Mouse (Mus musculus) ES-Bruce4 (cell line): ENCODE data around the gene Hist1h2bg. TPM values are rescaled to one million over a fixed set of nuclear protein-coding genes. Genes with fewer than 3 reads are reported as not detected.

Experiments
- H3K27ac ChIP-seq: 2 replicates; pipeline ENCODE4 v1.5.1; 2012; ENCODE audit warnings: low read length, inconsistent platforms; ENCODE audit not compliant: insufficient read depth
- H3K27me3 ChIP-seq: 2 replicates; pipeline ENCODE4 v1.6.1; 2012; ENCODE audit warnings: mild to moderate bottlenecking, low read length, inconsistent platforms; ENCODE audit not compliant: control insufficient read depth, poor library complexity, insufficient read depth, severe bottlenecking
- H3K36me3 ChIP-seq: 2 replicates; pipeline ENCODE4 v1.6.1; 2012; ENCODE audit warnings: inconsistent platforms, mild to moderate bottlenecking, low read length, moderate library complexity; ENCODE audit not compliant: control insufficient read depth, poor library complexity, insufficient read depth, severe bottlenecking
- H3K4me1 ChIP-seq: one replicate; pipeline ENCODE4 v1.8.1; 2011; ENCODE audit warnings: low read length; ENCODE audit not compliant: control insufficient read depth, insufficient read depth
- H3K4me3 ChIP-seq: 2 replicates; pipeline ENCODE4 v1.5.1; 2011; ENCODE audit warnings: low read depth, mild to moderate bottlenecking, low read length
- H3K9ac ChIP-seq: 2 replicates; pipeline ENCODE4 v1.6.1; 2012; ENCODE audit warnings: low read depth, mild to moderate bottlenecking, inconsistent platforms; ENCODE audit not compliant: poor library complexity, severe bottlenecking
- H3K9me3 ChIP-seq: replicated peaks from 2 replicates; pipeline ENCODE4 v1.6.1; 2012; ENCODE audit warnings: mild to moderate bottlenecking, low read length, inconsistent platforms; ENCODE audit not compliant: control insufficient read depth, poor library complexity, insufficient read depth, severe bottlenecking
- CTCF ChIP-seq: IDR thresholded peaks from one replicate; pipeline ENCODE4 v1.8.1; 2011; ENCODE audit warnings: low read depth, low read length
- EP300 ChIP-seq: IDR thresholded peaks from 2 replicates; pipeline ENCODE4 v1.6.1; 2011; ENCODE audit warnings: low read depth, low read length; ENCODE audit not compliant: insufficient read depth
- POLR2A ChIP-seq: IDR thresholded peaks from one replicate; pipeline ENCODE4 v1.8.1; 2011; ENCODE audit warnings: low read length; ENCODE audit not compliant: insufficient read depth
- polyA plus RNA-seq: library from polyadenylated mRNA; stranded (reverse); fragments of >200 nt; gene quantifications from 2 replicates; pipeline ENCODE4 v1.2.4, GENCODE M21; 2011; ENCODE audit warnings: low read depth; ENCODE audit not compliant: missing spikeins, insufficient read depth, insufficient read length

Gene Hist1h2bg
- polyA plus RNA-seq, 1 experiment, result 13.4 TPM

DNA sequence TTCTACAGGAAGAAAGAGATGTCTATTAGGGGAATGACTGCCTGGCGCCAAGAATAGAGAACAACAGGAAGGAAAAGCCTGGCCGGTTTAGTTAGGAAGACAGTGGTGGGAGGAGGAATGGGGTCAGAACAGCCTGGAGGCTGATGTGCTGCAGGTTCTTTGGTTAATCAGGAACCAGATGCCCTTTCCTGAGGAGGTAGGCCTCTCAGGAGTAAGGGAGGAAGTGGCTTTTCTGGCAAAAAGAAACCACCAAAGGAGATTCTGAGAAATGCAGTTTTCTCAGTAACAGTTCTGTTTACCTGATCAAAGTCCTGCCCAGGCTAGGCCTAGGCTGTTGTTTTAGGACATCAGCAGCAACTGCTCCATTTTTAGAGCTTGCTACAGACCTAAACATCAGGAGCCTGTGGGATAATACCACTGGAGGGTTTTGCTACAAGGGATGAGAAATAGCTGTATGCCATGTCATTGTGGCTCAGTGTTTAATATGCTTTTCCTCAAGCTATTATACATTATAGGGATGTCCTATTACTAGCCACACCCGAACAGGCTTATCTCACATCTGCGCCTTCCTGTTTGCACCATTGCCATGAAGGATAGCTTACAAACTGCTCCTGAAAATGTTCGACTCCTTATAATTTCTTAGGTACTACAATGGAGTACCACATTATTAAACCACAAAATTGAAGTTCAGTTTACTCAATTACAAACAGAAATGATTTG is 22.0 kb downstream of the Hist1h2bg start:
- Histone ChIP-seq H3K27me3 (no peaks in the 10 kb centered on the region), H3K9me3 (no peaks in the 10 kb centered on the region; the same call in 1 of the 2 replicates), H3K4me1 (peaks cover 6% of the 10 kb centered on the region), H3K4me3 (no peak overlapping the region), H3K27ac (peak overlapping the region; percentile 86), H3K36me3 (no peaks in the 10 kb centered on the region), H3K9ac (no peak overlapping the region)
- TF ChIP-seq CTCF, result no peak
- peak; percentile 85 for TF ChIP-seq EP300
- no peak for TF ChIP-seq POLR2A

DNA sequence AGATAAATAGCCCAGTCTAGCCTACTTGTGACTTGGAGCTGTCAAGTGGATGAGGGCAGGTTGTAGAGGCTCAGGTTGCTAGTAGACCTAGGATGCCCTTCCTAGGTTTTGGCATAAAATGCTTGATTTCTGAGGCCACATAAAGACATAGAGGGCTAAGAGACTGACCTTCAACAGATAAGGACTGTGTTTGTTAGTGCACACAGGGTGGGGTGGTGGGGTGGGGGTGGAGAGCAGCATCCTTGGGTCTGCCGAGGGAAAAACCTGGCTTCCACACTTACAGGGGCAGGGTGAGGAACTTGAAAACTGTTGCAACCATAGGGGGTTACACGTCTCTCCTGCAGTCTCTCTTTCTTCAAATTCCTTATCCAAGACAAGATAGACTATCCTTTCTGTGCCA is 24.0 kb downstream of the Hist1h2bg start:
- no peaks in the 10 kb centered on the region for H3K36me3 ChIP-seq
- peak overlapping the region; percentile 87 for H3K27ac ChIP-seq
- no peaks in the 10 kb centered on the region for H3K27me3 ChIP-seq
- peaks cover 6% of the 10 kb centered on the region for H3K4me1 ChIP-seq
- H3K9me3 ChIP-seq, result no peaks in the 10 kb centered on the region; the same call in 1 of the 2 replicates
- TF ChIP-seq POLR2A (no peak), EP300 (no peak), CTCF (no peak)
- no peak overlapping the region for H3K4me3 ChIP-seq
- H3K9ac ChIP-seq, result no peak overlapping the region

DNA sequence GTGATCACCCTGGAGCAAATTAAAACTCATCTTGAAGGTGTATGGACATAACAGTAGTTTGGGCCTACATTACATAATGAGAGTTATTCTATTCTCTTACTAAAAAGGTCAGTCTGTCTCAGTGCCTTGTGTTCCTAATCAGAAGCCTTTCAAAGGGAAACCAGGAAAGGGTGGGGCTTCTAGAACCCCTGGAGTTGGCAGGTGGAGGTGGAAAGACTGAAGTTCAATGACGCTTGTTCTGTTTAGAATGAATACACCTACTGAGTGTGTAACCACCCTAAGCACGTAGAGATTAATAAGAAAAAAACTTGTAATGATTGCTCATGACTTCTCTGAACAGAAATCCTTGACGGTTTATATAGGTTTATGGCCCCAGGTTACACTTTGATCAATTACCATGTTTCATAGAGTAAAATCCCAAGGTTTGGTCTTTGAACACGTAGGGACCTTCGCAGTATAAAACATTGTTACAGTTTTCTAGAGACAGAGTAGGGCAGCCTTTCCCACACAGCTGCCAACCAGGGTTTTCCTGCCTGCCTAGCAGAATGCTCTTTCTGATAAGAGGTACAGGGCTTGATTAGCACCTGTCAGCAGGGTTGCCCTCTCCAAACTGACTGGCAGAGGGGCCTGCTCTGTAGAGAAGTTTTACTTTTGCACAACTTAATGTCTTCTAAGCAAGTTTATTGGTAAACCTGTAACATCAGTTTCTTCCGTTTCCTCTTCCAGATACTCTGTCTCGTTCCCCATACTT is 24.6 kb downstream of the Hist1h2bg start:
- no peak overlapping the region for H3K9ac ChIP-seq
- peaks cover 6% of the 10 kb centered on the region for H3K4me1 ChIP-seq
- no peaks in the 10 kb centered on the region for H3K36me3 ChIP-seq
- no peaks in the 10 kb centered on the region for H3K27me3 ChIP-seq
- H3K4me3 ChIP-seq, result no peak overlapping the region
- TF ChIP-seq POLR2A (no peak), CTCF (no peak), EP300 (no peak)
- H3K9me3 ChIP-seq, result no peaks in the 10 kb centered on the region; the same call in 1 of the 2 replicates
- H3K27ac ChIP-seq, result peak overlapping the region; percentile 87

- Histone ChIP-seq H3K27ac (no peak overlapping the region), H3K9me3 (no peaks in the 10 kb centered on the region; the same call in 1 of the 2 replicates), H3K4me1 (peaks cover 6% of the 10 kb centered on the region), H3K36me3 (no peaks in the 10 kb centered on the region), H3K4me3 (no peak overlapping the region), H3K27me3 (no peaks in the 10 kb centered on the region), H3K9ac (no peak overlapping the region)
- TF ChIP-seq EP300, result no peak
- TF ChIP-seq CTCF, result peak; percentile 50
- TF ChIP-seq POLR2A, result no peak
These were observed 26.8 kb downstream of the Hist1h2bg start for GRCm38 (mm10) chr13:23597957-23598356.

DNA sequence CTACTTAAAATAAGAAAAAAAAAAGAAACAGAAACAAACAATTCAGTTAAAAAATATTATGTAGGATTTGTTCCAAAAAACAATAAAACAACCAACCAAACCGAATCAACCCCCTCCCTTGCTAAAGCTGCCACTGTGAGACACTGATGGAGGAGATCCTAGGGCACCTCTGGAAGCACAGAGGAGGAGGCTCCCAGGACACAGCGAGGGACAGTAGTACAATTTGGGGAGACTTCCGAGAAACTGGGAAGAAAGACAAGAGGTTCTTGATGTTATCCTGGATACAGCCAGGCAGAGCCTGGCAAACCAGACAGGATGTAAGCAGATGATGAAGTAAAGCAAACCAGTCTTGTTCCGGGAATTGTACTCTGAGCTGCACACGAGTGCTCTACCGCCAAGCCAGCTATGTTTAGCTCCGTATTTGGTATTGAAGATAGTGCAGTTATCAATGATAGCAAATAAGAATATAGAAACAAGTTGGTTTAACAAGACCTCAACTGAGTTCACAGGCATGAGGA is 32.0 kb downstream of the Hist1h2bg start:
- H3K9me3 ChIP-seq, result no peaks in the 10 kb centered on the region
- no peak overlapping the region for H3K9ac ChIP-seq
- no peaks in the 10 kb centered on the region for H3K27me3 ChIP-seq
- no peaks in the 10 kb centered on the region for H3K36me3 ChIP-seq
- H3K27ac ChIP-seq, result no peak overlapping the region
- H3K4me3 ChIP-seq, result no peak overlapping the region
- no peak for TF ChIP-seq CTCF
- TF ChIP-seq POLR2A, result no peak
- TF ChIP-seq EP300, result no peak
- H3K4me1 ChIP-seq, result no peaks in the 10 kb centered on the region

- no peaks in the 10 kb centered on the region for H3K9me3 ChIP-seq
- TF ChIP-seq EP300 (no peak), POLR2A (no peak), CTCF (no peak)
These were observed 33.3 kb downstream of the Hist1h2bg start for GRCm38 (mm10) chr13:23604452-23604851.

More at GRCm38 (mm10) chr13:23604452-23604851, 33.3 kb downstream of the Hist1h2bg start:
- no peak overlapping the region for H3K4me3 ChIP-seq
- no peak overlapping the region for H3K9ac ChIP-seq
- no peaks in the 10 kb centered on the region for H3K27me3 ChIP-seq
- H3K27ac ChIP-seq, result no peak overlapping the region
- no peaks in the 10 kb centered on the region for H3K36me3 ChIP-seq
- no peaks in the 10 kb centered on the region for H3K4me1 ChIP-seq
